Mouse (Mus musculus): ENCODE data around the gene Efna1. TPM values are rescaled to one million over a fixed set of nuclear protein-coding genes. Genes with fewer than 3 reads are reported as not detected.
A peak's percentile ranks its signal among the peaks of the same experiment; 100 is the strongest.

Gene Efna1
- polyA plus RNA-seq, 1 experiment from 2014 or later: 45.0 TPM

DNA sequence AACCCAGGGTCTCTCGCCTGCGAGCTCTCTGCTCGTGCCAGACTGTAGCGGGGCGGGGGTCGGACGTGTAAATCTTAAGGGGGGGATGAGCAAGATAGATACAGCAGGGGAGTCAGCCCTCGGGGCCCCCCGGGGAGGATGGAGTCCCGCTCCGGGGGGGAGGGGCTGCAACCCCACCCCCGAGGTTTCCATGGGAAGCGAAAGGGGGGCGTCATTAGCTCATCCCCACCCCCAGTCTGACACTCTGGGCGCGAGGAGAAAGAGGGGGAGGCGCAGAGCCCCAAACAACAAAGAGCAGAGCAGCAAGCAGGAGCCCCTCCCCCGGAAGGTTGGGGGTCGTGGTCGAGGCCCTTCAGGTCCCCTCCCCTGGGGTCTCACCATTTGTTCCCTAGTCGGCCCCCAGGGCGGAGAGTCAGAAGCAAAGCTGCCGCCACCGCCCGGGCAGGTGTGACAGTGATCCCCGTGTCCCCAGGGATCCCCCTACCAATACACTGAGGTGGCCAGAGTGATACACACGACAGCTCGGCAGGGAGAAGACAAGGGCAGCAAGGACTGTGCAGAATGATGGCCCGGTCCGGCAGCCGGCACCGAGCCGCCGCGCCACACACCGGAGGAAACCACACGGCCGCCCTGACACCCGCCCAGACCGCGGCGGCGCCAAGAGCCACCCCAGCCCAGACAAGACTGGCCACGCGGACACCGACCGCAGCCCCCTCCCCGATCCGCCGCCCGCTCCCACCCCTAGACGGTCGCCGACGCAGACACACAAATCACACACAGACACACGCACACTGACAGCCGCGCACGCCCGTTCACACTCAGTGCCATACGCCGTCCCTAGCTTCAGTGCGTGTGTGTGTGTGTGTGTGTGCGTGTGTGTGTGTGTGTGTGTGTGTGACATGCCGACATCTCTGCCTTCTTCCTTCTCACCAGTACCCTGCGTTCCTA, 40.5 kb upstream of the Efna1 start:
- no peak; the same call in 1 of the 2 replicates for ATAC-seq (ENCODE audit: insufficient number of reproducible peaks, insufficient read depth, low FRiP score, low read depth)
- H3K36me3 ChIP-seq (ENCODE audit: control insufficient read depth, insufficient read depth, low read length): no peaks in the 10 kb centered on the region
- H3K27me3 ChIP-seq (ENCODE audit: control insufficient read depth, insufficient read depth, low read length): peaks cover 15% of the 10 kb centered on the region; the same call in 1 of the 2 replicates

DNA sequence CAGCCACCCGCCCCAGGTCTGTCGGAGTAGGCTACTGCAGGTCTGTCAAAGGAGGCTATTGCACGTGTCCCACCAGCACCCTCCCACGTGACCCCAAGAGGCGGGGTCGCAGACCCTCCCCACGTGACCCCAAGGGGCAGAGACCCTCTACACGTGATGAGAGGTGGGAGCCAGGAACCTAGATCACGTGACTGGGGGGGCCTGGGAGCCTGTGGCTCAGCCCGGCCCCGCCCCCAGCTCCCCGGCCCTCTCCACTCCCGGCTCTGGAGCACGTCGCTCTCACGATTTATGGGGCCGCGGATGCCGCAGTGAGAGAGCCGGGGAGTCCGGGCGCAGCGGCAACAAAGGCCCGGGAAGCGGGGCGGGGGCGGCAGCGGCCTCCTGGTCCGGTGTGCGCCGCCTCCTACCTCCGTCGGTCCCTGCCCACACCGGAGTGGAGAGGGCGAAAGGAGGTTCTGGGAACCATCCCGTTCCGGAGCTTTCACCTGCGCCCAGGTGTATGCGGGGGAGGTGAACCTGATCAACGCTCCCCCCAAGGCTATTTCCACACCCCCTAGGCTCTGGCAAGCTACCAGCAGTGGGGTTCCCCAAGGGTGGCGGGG, 39.7 kb upstream of the Efna1 start:
- WGBS: under 1% methylated on average over 36 of the region's 41 CpGs
- Histone ChIP-seq H3K27ac (ENCODE audit: low read length) (0 out of 2 replicates have a peak overlapping the region, but pooled peaks have one; percentile 27), H3K9ac (replicated peaks; ENCODE audit: low read depth, low read length) (peak overlapping the region; percentile 37; the same call in 1 of the 2 replicates), H3K27me3 (ENCODE audit: control insufficient read depth, insufficient read depth, low read length) (peaks cover 15% of the 10 kb centered on the region; the same call in 1 of the 2 replicates), H3K36me3 (ENCODE audit: control insufficient read depth, insufficient read depth, low read length) (no peaks in the 10 kb centered on the region), H3K9me3 (ENCODE audit: control insufficient read depth, low read depth, low read length) (no peaks in the 10 kb centered on the region), H3K4me2 (replicated peaks; ENCODE audit: low read depth, low read length) (peak overlapping the region; percentile 89), H3K4me3 (ENCODE audit: low read depth, low read length) (peak overlapping the region; percentile 52), H3K4me1 (ENCODE audit: control insufficient read depth, insufficient read depth, low read length) (peaks cover 48% of the 10 kb centered on the region)
- ATAC-seq (ENCODE audit: insufficient number of reproducible peaks, insufficient read depth, low FRiP score, low read depth): no peak

More for the DNA sequence above, 40.5 kb upstream of the Efna1 start:
- peak overlapping the region; percentile 37; the same call in 1 of the 2 replicates for H3K9ac ChIP-seq (replicated peaks; ENCODE audit: low read depth, low read length)
- peaks cover 40% of the 10 kb centered on the region for H3K4me1 ChIP-seq (ENCODE audit: control insufficient read depth, insufficient read depth, low read length)
- H3K9me3 ChIP-seq (ENCODE audit: control insufficient read depth, low read depth, low read length): no peaks in the 10 kb centered on the region
- H3K27ac ChIP-seq (ENCODE audit: low read length): no peak overlapping the region
- peak overlapping the region; percentile 89 for H3K4me2 ChIP-seq (replicated peaks; ENCODE audit: low read depth, low read length)
- 0% methylated on average over 60 of the region's 66 CpGs for WGBS
- H3K4me3 ChIP-seq (ENCODE audit: low read depth, low read length): peak overlapping the region; percentile 52

DNA sequence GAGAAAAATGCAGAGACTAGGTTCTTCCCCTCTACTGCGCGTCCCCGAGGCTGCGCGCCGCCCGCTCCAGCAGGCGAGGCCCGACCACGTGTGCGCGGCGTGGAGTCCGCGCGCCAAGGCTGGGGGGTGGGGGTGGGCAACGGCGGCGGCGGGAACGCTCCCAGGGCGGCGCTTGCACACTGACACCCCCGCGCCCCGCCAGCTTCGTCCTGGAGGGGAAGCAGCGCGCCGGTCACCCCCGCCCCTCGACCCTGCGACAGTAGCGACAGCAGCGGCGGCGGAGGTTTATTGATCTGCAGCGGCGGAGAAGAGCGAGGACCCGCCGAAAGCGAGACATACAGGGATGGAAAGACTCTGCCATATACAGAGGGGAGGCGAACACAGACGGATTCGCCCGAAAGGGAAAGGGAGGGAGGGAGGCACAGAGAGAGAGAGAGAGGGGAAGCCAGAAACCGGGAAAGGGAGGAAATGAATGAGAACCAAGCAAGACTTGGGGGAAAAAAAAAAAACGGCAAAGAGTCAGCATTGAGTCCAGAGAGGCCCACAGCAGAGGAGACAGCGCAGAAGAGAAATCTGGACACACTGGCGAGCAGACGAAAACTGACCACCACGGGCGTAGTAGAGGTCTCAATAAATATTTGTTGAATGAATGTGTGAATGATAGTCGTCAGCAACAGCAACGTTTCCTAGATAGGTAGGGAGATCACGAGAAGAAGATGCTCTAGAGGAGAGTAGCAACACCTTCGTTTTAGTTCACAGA, 38.8 kb upstream of the Efna1 start:
- Histone ChIP-seq H3K27me3 (ENCODE audit: control insufficient read depth, insufficient read depth, low read length) (peaks cover 15% of the 10 kb centered on the region; the same call in 1 of the 2 replicates), H3K27ac (ENCODE audit: low read length) (no peak overlapping the region), H3K4me2 (replicated peaks; ENCODE audit: low read depth, low read length) (peak overlapping the region; percentile 89), H3K36me3 (ENCODE audit: control insufficient read depth, insufficient read depth, low read length) (no peaks in the 10 kb centered on the region), H3K4me1 (ENCODE audit: control insufficient read depth, insufficient read depth, low read length) (peaks cover 56% of the 10 kb centered on the region), H3K4me3 (ENCODE audit: low read depth, low read length) (peak overlapping the region; percentile 52), H3K9me3 (ENCODE audit: control insufficient read depth, low read depth, low read length) (no peaks in the 10 kb centered on the region), H3K9ac (replicated peaks; ENCODE audit: low read depth, low read length) (peak overlapping the region; percentile 38; the same call in 1 of the 2 replicates)
- 1% methylated on average over 58 of the region's 58 CpGs for WGBS
- no peak for ATAC-seq (ENCODE audit: insufficient number of reproducible peaks, insufficient read depth, low FRiP score, low read depth)

DNA sequence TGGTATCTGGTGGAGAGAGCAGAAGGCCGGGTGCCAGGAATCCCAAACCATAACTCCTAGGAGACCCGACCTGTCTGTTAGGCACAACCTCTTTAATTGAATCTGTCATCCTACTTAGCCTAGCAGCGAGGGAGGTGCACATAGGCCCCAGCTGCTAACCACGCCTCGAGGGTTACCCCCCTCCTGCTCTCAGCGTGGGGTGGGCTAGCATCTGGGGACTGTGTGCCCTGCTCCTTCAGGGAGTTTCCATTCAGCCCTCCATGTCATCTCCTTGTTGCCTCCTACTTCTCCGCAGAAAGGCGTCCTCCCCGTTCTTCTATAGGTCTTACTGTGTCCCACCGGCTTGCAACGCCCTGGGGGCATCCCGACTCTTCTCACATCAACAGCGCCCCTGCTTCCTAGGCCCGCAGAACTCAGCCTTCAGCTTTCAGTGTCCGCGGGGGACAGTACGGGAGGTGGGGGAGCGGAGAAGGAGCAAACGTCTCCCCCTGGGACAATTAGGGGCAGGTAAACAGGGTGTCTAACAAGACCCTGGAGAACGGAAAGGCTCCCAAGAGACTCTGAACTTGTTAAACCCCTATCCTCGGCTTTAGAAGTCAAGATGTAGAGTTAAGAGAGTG, 38.1 kb upstream of the Efna1 start:
- Histone ChIP-seq H3K27me3 (ENCODE audit: control insufficient read depth, insufficient read depth, low read length) (peaks cover 15% of the 10 kb centered on the region; the same call in 1 of the 2 replicates), H3K9ac (replicated peaks; ENCODE audit: low read depth, low read length) (peak overlapping the region; percentile 38; the same call in 1 of the 2 replicates), H3K36me3 (ENCODE audit: control insufficient read depth, insufficient read depth, low read length) (no peaks in the 10 kb centered on the region), H3K4me3 (ENCODE audit: low read depth, low read length) (peak overlapping the region; percentile 52), H3K9me3 (ENCODE audit: control insufficient read depth, low read depth, low read length) (no peaks in the 10 kb centered on the region), H3K4me2 (replicated peaks; ENCODE audit: low read depth, low read length) (peak overlapping the region; percentile 89), H3K27ac (ENCODE audit: low read length) (no peak overlapping the region), H3K4me1 (ENCODE audit: control insufficient read depth, insufficient read depth, low read length) (peaks cover 59% of the 10 kb centered on the region)
- WGBS: 15% methylated on average over 21 of the region's 21 CpGs
- no peak for ATAC-seq (ENCODE audit: insufficient number of reproducible peaks, insufficient read depth, low FRiP score, low read depth)

DNA sequence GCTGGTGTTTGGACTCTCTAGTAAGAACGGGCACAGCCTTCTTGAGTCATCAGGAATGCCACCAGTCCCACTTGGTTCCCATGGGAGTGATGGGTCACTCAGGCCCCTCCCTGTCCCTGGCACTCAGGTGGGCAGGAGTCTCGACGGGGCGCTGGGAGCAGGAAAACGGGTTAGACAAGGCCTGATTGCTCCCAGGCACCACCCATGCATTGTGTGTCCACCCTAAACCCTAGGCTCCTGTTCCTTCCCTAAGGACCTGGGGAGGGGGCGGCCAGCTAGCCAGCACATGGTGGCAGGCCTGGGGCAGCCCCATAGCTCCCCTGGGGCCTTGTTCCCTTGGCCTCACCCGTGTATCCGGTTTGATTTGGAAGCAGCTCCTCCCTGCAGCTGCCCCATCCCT, 37.4 kb upstream of the Efna1 start:
- ATAC-seq (ENCODE audit: insufficient number of reproducible peaks, insufficient read depth, low FRiP score, low read depth): no peak
- Histone ChIP-seq H3K27ac (ENCODE audit: low read length) (no peak overlapping the region), H3K4me1 (ENCODE audit: control insufficient read depth, insufficient read depth, low read length) (peaks cover 59% of the 10 kb centered on the region), H3K9me3 (ENCODE audit: control insufficient read depth, low read depth, low read length) (no peaks in the 10 kb centered on the region), H3K27me3 (ENCODE audit: control insufficient read depth, insufficient read depth, low read length) (peaks cover 15% of the 10 kb centered on the region; the same call in 1 of the 2 replicates), H3K36me3 (ENCODE audit: control insufficient read depth, insufficient read depth, low read length) (no peaks in the 10 kb centered on the region), H3K9ac (replicated peaks; ENCODE audit: low read depth, low read length) (no peak overlapping the region), H3K4me2 (replicated peaks; ENCODE audit: low read depth, low read length) (no peak overlapping the region), H3K4me3 (ENCODE audit: low read depth, low read length) (no peak overlapping the region)
- 72% methylated on average over 8 of the region's 8 CpGs for WGBS

DNA sequence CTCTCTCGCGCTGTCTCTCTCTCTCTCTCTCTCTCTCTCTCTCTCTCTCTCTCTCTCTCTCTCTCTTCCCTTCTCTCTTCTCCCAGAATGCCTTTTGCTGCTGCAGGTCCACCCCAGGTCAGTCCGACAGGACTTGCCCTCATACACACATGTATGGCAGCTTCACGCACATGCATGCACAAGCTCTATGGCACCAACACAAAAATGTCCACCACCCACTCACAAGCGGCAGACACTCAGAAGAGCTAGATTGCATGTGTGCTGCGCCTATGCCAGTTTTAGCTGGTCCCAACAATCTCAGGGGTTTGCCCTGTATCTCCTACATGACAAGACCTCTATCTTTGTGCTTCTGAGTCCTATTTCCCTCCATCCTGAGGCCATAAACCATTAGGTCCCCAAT, 36.3 kb upstream of the Efna1 start:
- no peak overlapping the region for H3K4me2 ChIP-seq (replicated peaks; ENCODE audit: low read depth, low read length)
- no peaks in the 10 kb centered on the region for H3K36me3 ChIP-seq (ENCODE audit: control insufficient read depth, insufficient read depth, low read length)
- no peak overlapping the region for H3K4me3 ChIP-seq (ENCODE audit: low read depth, low read length)
- ATAC-seq (ENCODE audit: insufficient number of reproducible peaks, insufficient read depth, low FRiP score, low read depth): no peak
- 52% methylated on average over 6 of the region's 6 CpGs for WGBS
- H3K4me1 ChIP-seq (ENCODE audit: control insufficient read depth, insufficient read depth, low read length): peaks cover 57% of the 10 kb centered on the region
- H3K27me3 ChIP-seq (ENCODE audit: control insufficient read depth, insufficient read depth, low read length): peaks cover 15% of the 10 kb centered on the region; the same call in 1 of the 2 replicates
- no peak overlapping the region for H3K27ac ChIP-seq (ENCODE audit: low read length)
- H3K9ac ChIP-seq (replicated peaks; ENCODE audit: low read depth, low read length): no peak overlapping the region
- no peaks in the 10 kb centered on the region for H3K9me3 ChIP-seq (ENCODE audit: control insufficient read depth, low read depth, low read length)

DNA sequence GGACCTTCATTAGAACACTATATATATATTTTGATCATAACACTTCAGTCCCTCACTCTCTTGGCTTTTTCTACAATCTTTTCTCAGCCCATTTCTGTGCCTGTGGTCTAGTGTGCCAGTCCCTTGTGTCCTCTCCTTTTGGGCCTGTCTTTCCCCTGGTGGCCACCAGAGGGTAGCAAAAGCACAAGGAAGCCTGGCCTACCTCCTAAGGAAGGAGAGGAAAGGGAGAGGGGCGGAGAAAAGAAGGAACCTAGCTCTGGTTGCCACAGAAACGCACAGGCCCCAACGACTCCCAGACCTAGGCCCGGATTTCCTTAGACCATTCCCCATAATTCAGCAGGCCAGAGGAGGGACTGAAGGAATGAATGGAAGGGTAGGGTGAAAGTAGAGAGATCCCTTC, 35.9 kb upstream of the Efna1 start:
- Histone ChIP-seq H3K9ac (replicated peaks; ENCODE audit: low read depth, low read length) (no peak overlapping the region), H3K27me3 (ENCODE audit: control insufficient read depth, insufficient read depth, low read length) (peaks cover 15% of the 10 kb centered on the region; the same call in 1 of the 2 replicates), H3K9me3 (ENCODE audit: control insufficient read depth, low read depth, low read length) (no peaks in the 10 kb centered on the region), H3K4me3 (ENCODE audit: low read depth, low read length) (peak overlapping the region; percentile 29; the same call in 1 of the 2 replicates), H3K36me3 (ENCODE audit: control insufficient read depth, insufficient read depth, low read length) (no peaks in the 10 kb centered on the region), H3K27ac (ENCODE audit: low read length) (no peak overlapping the region), H3K4me2 (replicated peaks; ENCODE audit: low read depth, low read length) (peak overlapping the region; percentile 69; the same call in 1 of the 2 replicates), H3K4me1 (ENCODE audit: control insufficient read depth, insufficient read depth, low read length) (peaks cover 53% of the 10 kb centered on the region)
- ATAC-seq (ENCODE audit: insufficient number of reproducible peaks, insufficient read depth, low FRiP score, low read depth): peak; percentile 34; the same call in 1 of the 2 replicates
- WGBS: 0% methylated on average over 4 of the region's 4 CpGs

Measured in stomach, embryonic 14.5 days (tissue).